Mouse (Mus musculus): ENCODE results near the gene Phlpp1. TPM values are rescaled to one million over a fixed set of nuclear protein-coding genes. Genes with fewer than 3 reads are reported as not detected.

Phlpp1 gene
- polyA plus RNA-seq, 1 experiment from 2014 or later = 6.9 TPM

DNA sequence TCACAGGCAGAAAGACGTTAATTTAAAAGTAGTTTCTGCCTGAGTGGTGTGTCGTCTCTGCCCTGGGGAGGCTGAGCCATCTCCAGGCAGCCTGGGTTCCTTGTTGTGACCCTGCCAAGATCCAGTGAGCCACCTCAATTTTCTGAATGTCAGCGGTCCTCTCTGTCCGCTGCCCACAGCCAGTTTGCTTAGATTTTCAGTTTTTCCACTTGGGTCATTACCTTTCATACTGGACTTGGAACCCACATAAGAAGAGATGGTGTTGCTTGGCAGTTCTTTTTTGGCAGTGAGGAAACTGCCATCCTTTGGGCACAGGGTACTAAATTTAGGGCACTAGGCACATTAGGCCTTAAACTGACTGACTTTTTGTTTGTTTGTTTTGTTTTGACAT is 60.9 kb downstream of the Phlpp1 start:
- no peak overlapping the region for H3K4me3 ChIP-seq

DNA sequence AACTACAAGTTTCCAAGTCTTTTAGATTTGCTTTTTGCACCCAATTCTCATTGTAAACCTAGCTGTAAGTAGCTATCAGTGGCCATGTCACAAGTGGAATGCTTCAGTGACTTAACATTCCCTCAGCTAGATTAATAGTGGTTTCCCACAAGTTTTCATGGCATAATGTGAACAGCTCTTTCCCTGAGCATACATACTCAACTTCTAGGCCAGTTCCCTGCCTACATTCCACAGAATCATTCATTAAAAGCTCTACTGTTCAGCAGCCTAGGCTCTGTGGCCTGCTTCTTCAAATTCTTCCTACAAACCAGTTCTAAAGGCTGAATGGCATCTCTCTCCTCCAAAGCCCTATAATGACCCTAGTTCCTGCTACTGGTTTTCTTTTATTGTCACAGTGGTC is 65.4 kb downstream of the Phlpp1 start:
- Histone ChIP-seq H3K27ac (replicated peaks) (no peak overlapping the region), H3K4me3 (no peak overlapping the region), H3K9ac (no peak overlapping the region), H3K4me1 (replicated peaks) (peaks cover 41% of the 10 kb centered on the region), H3K9me3 (no peaks in the 10 kb centered on the region), H3K4me2 (no peak overlapping the region), H3K27me3 (no peaks in the 10 kb centered on the region), H3K36me3 (no peaks in the 10 kb centered on the region)
- no peak for ATAC-seq (ENCODE audit: low read depth)

More for the DNA sequence above, 60.9 kb downstream of the Phlpp1 start:
- Histone ChIP-seq H3K9me3 (no peaks in the 10 kb centered on the region), H3K4me2 (no peak overlapping the region), H3K9ac (no peak overlapping the region), H3K27ac (replicated peaks) (no peak overlapping the region), H3K36me3 (no peaks in the 10 kb centered on the region), H3K4me1 (replicated peaks) (peaks cover 13% of the 10 kb centered on the region), H3K27me3 (no peaks in the 10 kb centered on the region)
- 87% methylated on average over 4 of the region's 4 CpGs for whole genome bisulfite sequencing
- ATAC-seq (ENCODE audit: low read depth) = no peak

DNA sequence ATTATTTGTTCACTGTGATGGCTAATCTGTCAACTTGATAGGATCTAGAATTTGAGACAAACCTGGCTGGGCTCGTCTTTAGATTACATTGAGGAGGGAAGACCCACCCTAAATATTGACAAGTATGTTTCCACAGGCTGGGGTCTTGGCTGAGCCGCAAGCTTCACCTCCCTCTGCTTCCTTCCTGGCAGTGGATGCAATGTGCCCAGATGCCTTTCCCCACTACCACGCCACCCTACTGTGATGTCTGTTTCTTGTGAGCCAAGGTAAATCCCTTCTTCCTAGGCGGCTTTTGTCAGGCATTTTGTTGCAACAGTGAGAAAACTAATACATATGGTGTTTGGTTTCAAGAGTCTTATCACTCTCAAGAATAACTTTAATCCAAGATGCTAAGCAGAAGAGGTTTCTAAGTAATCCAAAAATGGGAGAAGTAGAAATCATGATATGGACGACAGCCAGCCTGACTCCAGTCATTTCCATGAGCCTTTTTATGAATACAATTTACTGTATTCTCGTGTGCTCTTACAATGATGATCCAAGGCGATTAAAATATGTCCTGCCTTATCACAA is 68.6 kb downstream of the Phlpp1 start:
- no peak for ATAC-seq (ENCODE audit: low read depth)
- 80% methylated on average over 7 of the region's 7 CpGs for WGBS
- no peaks in the 10 kb centered on the region for H3K9me3 ChIP-seq
- no peak overlapping the region for H3K4me3 ChIP-seq
- no peak overlapping the region for H3K9ac ChIP-seq
- no peaks in the 10 kb centered on the region for H3K36me3 ChIP-seq
- H3K27me3 ChIP-seq = no peaks in the 10 kb centered on the region
- H3K4me2 ChIP-seq = no peak overlapping the region
- H3K27ac ChIP-seq (replicated peaks) = no peak overlapping the region
- peaks cover 51% of the 10 kb centered on the region for H3K4me1 ChIP-seq (replicated peaks)

DNA sequence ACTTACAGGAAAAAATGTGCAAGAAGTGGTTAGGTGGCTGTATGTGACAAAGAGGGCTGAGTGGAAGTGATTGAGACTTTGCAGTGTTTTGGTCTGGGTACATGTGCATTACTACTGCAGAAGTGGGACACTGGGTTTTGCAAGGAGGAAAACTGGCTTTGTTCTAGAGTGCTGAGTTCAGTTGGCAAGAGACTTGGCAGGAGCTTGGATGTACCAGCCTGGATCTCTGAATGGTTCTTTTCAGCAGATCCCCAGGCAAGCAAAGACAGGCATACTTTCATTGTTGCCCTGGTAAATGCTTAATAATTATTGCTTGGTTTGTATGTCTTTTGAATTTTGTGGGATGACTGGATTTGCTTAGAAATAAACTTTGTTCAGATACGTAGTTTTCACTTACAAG is 69.5 kb downstream of the Phlpp1 start:
- ATAC-seq (ENCODE audit: low read depth) = no peak
- Histone ChIP-seq H3K4me1 (replicated peaks) (peaks cover 44% of the 10 kb centered on the region), H3K27ac (replicated peaks) (no peak overlapping the region; the same call in 1 of the 2 replicates), H3K4me2 (no peak overlapping the region), H3K4me3 (no peak overlapping the region), H3K27me3 (no peaks in the 10 kb centered on the region), H3K9ac (no peak overlapping the region), H3K36me3 (no peaks in the 10 kb centered on the region), H3K9me3 (no peaks in the 10 kb centered on the region)
- WGBS = 77% methylated on average over 1 of the region's 1 CpGs

DNA sequence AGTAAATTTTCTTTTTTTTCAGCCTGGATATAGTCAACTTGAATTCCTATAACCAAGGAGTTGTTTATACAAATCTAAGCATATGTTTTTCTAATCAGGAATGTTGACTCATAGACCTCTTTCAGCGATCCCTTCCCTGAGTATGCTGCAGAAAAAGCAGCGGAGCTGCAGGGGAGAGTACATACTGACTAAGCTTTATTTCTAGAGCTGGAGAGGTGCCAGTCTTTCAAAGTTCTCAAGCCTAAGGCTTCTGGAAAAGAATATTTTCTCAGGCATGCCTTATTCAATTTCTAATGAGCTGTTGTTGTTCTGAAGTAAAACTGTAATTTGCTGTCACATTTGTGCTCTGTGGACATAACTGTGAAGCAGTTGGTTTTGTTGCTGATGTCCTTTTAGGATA is 70.6 kb downstream of the Phlpp1 start:
- Histone ChIP-seq H3K4me3 (no peak overlapping the region), H3K4me2 (no peak overlapping the region), H3K36me3 (peaks cover 1% of the 10 kb centered on the region; the same call in 1 of the 2 replicates), H3K27me3 (no peaks in the 10 kb centered on the region), H3K9ac (no peak overlapping the region), H3K4me1 (replicated peaks) (peaks cover 44% of the 10 kb centered on the region), H3K27ac (replicated peaks) (0 out of 2 replicates have a peak overlapping the region, but pooled peaks have one; percentile 4), H3K9me3 (0 out of 2 replicates have a peak, but pooled peaks cover 4% of the 10 kb centered on the region)
- WGBS = 45% methylated on average over 2 of the region's 2 CpGs
- 0 out of 2 replicates have a peak, but pooled peaks have one; percentile 56 for ATAC-seq (ENCODE audit: low read depth)

DNA sequence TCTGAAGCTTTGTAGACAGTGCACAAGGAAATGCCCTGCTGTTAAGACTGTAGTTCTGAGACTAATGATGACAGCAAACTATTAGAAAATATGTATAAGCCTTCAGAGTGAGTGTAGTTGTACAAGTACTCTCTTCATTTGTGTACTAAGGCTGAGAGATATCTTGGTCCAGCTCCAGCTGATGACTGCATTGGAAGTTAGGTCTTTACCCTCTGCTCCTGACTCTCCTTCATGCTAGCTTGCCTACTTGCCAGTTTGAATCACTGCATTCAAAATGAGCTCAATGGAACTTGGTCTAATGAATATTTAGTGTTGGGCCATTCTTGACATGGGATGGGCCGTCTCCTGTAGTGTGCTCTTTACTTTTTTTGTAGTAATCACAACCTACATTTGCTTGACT is 71.8 kb downstream of the Phlpp1 start:
- Histone ChIP-seq H3K9ac (no peak overlapping the region), H3K27ac (replicated peaks) (no peak overlapping the region), H3K4me3 (no peak overlapping the region), H3K9me3 (0 out of 2 replicates have a peak, but pooled peaks cover 4% of the 10 kb centered on the region), H3K4me2 (no peak overlapping the region), H3K4me1 (replicated peaks) (peaks cover 39% of the 10 kb centered on the region), H3K27me3 (no peaks in the 10 kb centered on the region), H3K36me3 (peaks cover 7% of the 10 kb centered on the region; the same call in 1 of the 2 replicates)
- WGBS = 71% methylated on average over 1 of the region's 1 CpGs
- ATAC-seq (ENCODE audit: low read depth) = no peak

DNA sequence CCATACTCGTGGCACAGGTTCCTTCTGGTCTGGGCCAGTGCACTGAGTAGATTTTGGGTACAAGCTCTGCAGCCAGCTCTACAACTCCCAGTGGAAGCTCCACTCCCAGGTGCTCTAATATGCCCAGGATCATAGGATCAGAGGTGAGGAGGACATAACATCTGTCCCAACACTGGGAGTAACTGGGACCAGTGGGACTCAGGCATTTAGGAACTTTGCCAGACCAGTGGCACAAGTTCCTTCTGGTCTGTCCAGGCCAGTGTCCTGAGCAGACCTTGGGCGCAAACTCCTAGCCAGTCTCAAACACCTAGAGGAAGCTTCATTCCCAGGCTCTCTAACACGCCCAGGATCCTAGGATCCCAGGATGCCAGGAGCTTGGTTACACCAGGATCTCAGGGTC is 72.7 kb downstream of the Phlpp1 start:
- Histone ChIP-seq H3K9me3 (0 out of 2 replicates have a peak, but pooled peaks cover 8% of the 10 kb centered on the region), H3K4me3 (no peak overlapping the region), H3K4me1 (replicated peaks) (peaks cover 35% of the 10 kb centered on the region), H3K4me2 (no peak overlapping the region), H3K27ac (replicated peaks) (no peak overlapping the region), H3K27me3 (no peaks in the 10 kb centered on the region), H3K36me3 (peaks cover 7% of the 10 kb centered on the region; the same call in 1 of the 2 replicates), H3K9ac (no peak overlapping the region)
- ATAC-seq (ENCODE audit: low read depth) = no peak
- 97% methylated on average over 3 of the region's 3 CpGs for WGBS

DNA sequence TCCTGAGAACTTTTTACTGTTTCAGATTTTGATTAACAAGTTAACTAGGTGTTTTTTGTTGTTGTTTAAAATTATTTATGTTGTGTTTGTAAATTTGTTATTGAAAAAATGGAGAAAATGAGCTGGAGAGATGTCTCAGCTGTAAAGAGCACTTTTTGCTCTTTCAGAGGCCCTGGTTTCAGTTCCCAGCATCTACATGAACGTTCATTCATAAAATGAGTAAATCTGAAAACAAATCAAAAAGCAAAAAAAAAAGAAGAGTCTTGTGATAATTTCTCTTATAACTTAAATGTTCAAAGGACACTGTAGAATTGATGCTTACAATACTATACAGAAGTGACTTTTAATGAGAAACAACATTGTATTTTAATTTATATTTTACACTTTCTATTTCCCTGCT is 82.5 kb downstream of the Phlpp1 start:
- Histone ChIP-seq H3K9me3 (0 out of 2 replicates have a peak, but pooled peaks cover 10% of the 10 kb centered on the region), H3K27me3 (no peaks in the 10 kb centered on the region), H3K4me3 (no peak overlapping the region), H3K36me3 (no peaks in the 10 kb centered on the region), H3K9ac (no peak overlapping the region), H3K27ac (replicated peaks) (no peak overlapping the region), H3K4me2 (no peak overlapping the region), H3K4me1 (replicated peaks) (no peaks in the 10 kb centered on the region)
- 94% methylated on average over 1 of the region's 1 CpGs for WGBS
- no peak for ATAC-seq (ENCODE audit: low read depth)

DNA sequence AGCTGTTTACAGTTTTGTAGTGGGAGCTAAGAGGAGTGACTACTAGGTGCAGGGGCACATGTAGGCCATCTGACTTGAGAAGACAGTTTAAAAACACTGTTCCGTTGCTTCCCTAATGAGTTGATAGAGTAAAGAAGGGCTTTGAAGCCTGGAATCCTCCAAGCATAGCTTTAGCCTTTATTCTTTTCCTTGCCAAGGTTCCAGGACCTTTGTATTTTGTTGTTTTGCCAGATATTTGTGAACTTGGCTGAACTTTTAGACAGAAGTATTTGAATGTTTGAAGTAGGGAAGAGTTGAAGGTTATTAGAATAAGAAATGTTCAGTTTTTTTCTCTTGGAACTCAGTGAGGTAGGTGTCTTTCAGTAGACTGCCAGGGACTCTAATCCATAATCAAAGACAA is 85.6 kb downstream of the Phlpp1 start:
- Histone ChIP-seq H3K4me3 (no peak overlapping the region), H3K9me3 (0 out of 2 replicates have a peak, but pooled peaks cover 5% of the 10 kb centered on the region), H3K9ac (no peak overlapping the region), H3K4me2 (no peak overlapping the region), H3K27ac (replicated peaks) (no peak overlapping the region), H3K36me3 (no peaks in the 10 kb centered on the region), H3K4me1 (replicated peaks) (no peaks in the 10 kb centered on the region), H3K27me3 (no peaks in the 10 kb centered on the region)
- 91% methylated on average over 1 of the region's 1 CpGs for WGBS
- no peak for ATAC-seq (ENCODE audit: low read depth)

DNA sequence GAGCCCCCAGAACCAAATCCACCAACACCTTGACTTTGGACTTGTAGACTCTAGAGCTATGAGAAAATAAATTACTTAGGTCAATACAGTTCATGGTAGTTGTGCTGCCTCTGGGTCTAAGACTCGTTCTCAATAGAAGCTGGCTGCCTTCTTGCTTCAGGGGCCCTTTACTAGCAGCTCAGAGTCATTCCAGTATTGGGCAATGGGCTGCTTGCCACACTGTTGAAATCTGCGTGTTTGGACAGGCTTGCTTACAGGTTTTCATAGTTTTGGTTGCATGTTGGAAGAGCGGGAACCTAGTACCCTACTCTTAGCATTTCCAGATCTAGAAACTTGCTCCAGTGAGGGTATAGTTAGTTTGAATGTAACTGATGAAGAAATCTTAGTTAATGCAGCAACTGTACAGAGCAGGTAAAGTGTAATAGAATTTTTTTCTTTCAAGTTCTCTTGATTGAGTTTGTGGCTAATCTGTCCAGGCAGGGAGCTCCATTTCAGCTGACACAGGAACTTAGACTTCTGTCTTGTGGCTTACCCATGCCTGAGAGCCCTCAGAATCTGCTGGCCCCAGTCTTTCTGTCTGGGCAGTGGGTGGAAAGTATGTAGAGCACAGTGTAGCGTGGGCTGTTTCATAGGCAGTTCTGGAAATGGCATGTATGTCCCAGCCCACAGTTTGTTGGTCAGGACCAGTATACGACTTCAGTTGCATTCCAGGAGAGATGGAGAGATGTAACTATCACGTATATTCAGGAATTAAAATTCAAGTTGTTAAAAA is 96.7 kb downstream of the Phlpp1 start:
- no peak overlapping the region for H3K4me2 ChIP-seq
- no peaks in the 10 kb centered on the region for H3K9me3 ChIP-seq
- no peaks in the 10 kb centered on the region for H3K36me3 ChIP-seq
- no peak overlapping the region for H3K4me3 ChIP-seq
- ATAC-seq (ENCODE audit: low read depth) = no peak
- no peaks in the 10 kb centered on the region for H3K27me3 ChIP-seq
- no peak overlapping the region for H3K9ac ChIP-seq
- H3K27ac ChIP-seq (replicated peaks) = no peak overlapping the region; the same call in 1 of the 2 replicates
- H3K4me1 ChIP-seq (replicated peaks) = peaks cover 20% of the 10 kb centered on the region
- 94% methylated on average over 6 of the region's 6 CpGs for WGBS

DNA sequence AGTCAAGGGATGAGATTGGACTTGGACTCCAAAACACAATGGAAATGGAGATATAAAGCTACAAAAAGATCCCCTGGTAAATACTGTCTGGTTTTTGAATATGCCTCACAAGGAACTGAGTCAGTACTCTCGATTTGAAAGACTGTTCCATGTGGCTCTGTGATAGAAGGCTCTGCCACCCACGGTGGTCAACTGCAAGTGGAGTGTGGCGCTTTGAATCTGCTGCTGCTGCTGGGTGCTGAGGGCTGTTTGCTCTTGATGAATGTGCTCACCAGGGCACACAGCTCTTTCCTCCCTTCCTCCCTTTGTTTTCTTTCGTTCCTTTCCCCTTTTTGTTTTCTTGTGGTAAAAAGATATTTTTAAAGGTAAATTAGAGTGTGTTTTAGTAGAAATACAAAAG is 97.8 kb downstream of the Phlpp1 start:
- WGBS = 22% methylated on average over 4 of the region's 4 CpGs
- H3K27me3 ChIP-seq = no peaks in the 10 kb centered on the region
- ATAC-seq (ENCODE audit: low read depth) = no peak
- H3K27ac ChIP-seq (replicated peaks) = no peak overlapping the region
- H3K9ac ChIP-seq = no peak overlapping the region
- no peaks in the 10 kb centered on the region for H3K36me3 ChIP-seq
- no peak overlapping the region for H3K4me3 ChIP-seq
- no peak overlapping the region for H3K4me2 ChIP-seq
- H3K4me1 ChIP-seq (replicated peaks) = peaks cover 28% of the 10 kb centered on the region
- no peaks in the 10 kb centered on the region for H3K9me3 ChIP-seq

DNA sequence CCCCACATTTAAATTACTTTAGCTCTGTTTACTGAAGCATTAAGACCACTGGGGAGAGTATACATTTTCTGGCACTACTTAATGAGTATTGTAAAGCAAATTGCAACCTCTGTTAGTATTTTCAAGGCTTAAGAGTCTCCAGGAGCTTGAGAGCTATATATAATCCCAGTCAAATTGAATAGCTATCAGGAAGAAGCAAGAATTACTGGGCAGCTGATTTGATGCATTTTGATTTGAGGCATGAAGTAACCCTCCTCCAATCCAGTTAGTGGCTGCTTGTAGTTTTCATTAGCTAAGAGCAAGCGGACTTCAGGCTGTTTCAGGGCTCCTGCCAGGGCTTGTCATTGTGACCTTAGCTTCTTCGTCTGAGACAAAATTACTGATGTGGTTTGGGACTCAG is 101.4 kb downstream of the Phlpp1 start:
- no peaks in the 10 kb centered on the region for H3K27me3 ChIP-seq
- H3K4me3 ChIP-seq = no peak overlapping the region
- peaks cover 49% of the 10 kb centered on the region for H3K4me1 ChIP-seq (replicated peaks)
- H3K4me2 ChIP-seq = no peak overlapping the region
- no peak overlapping the region for H3K27ac ChIP-seq (replicated peaks)
- WGBS = 47% methylated on average over 2 of the region's 2 CpGs
- H3K36me3 ChIP-seq = no peaks in the 10 kb centered on the region
- H3K9me3 ChIP-seq = no peaks in the 10 kb centered on the region
- ATAC-seq (ENCODE audit: low read depth) = no peak
- H3K9ac ChIP-seq = no peak overlapping the region

Data from neural tube, embryonic 13.5 days (tissue).